Mouse (Mus musculus): ENCODE measurements around the gene Htra2.

The Htra2 gene

DNA sequence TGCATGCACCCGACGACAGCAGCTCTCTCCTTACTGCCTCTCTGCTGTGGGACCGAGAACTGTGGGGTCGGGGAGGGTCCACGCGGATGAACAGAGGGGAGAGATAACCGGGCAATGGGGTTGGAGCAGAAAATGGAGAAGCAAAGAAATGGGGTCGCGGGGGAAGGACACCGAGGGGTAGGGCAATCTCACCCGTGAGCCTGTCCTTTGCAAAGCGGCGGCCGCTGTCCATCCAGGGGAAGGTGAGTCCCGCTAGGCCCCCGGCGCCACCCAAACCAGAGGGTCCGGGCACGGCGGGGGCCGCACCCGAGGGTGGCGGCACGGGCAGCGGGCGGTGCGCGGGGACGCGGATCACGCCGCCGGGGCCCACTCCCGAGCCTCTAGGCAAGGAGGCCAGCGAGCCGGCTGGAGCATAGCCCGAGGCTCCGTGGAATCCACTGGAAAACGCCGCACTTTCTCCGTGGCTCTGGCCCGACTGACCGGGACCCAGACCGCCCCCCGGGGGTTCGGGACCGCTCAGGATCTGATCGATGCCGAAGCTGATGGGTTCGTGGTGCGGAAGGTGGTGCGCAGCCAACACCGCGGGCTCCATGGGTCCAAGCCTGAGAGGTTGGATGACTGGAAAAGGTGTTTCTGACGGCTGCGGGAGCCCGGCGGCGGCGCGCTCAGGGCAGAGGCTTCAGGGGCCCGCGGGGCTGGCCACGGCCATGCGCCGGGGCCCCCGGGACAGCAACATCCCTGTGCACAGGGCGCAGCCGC, 14.6 kb upstream of the Htra2 start:
- DNase-seq (ENCODE audit: low spot score) = no peak

DNA sequence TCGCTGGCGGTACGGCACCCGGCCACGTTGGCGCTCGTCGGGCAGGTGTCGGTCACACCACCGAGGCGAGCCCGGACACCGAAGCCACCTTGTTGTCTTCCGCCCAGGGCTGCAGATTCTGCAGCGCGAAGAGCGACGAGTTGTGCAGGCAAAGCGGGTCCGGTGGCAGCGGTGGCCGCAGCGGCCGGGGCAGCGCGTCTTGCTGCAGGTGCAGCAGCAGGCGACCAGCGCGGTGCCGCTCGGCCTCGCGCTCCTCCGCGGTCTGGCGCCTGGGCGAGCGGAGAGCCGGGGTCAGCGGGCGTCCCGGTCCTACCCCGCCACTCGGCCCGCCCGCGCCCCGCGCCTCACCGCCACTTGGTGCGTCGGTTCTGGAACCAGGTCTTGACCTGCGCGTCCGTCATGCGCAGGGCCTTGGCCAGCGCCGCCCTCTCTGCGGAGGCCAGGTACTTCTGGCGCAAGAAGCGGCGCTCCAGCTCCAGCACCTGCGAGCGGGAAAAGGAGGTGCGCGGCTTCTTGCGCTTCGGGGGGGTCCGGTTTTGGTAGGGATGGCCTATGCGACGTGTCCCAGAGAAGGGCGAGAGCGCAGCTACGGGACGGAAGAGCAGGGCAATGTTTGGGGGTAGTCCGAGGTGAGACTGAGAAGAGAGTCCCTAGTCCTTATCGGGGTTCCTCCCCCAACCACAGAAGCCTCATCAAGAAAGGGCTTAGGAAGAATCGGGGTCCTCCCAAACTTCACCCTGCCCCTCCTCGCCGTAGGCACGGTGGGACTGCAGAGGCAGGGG, 13.8 kb upstream of the Htra2 start:
- no peak for DNase-seq (ENCODE audit: low spot score)

GRCm38 (mm10) chr6:83068221-83068620, 13.1 kb upstream of the Htra2 start:
- DNase-seq (ENCODE audit: low spot score) = no peak

- DNase-seq (ENCODE audit: low spot score) = no peak
Measured at GRCm38 (mm10) chr6:83066441-83066840, 11.4 kb upstream of the Htra2 start.

DNA sequence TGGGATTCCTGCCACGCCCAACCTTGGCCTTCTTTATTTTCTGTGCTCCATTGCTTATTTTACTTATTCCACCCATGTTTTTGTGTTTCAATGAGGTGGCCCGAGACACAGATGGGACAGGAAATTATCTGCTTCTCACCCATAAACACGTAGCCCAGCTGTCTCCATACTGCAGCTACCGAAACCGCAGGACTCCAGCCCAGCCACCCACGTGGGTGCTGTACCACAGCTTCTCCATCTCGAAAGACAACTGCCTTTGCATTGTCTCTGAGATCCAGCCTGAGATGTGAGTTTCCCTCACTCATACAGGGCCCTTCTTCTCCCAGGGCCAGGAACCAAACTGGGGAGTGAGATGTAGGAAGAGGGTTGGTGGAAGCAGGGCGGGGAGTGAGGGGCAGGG, 10.9 kb upstream of the Htra2 start:
- DNase-seq (ENCODE audit: low spot score) = no peak

DNA sequence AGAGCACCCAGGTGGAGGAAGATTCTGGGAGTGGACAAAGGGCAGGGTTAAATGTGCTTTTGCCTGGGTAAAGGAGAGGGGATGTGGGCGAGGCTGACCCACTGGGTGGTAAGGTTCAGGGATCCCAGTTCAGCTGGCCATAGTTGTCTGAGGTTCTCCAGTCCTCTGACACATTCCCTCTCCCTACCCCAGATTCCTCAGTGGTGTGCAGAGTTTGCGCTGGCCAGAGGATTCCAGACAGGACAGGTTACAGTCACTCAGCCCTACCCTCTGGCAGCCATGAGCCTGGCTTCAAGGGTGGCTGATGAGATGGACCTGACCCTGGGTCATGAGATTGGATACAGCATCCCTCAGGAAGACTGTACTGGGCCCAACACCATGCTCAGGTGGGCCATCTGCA, 3.7 kb upstream of the Htra2 start:
- no peak for DNase-seq (ENCODE audit: low spot score)

- no peak for DNase-seq (ENCODE audit: low spot score)
Measured at GRCm38 (mm10) chr6:83057790-83058189, 2.7 kb upstream of the Htra2 start, which contains the start of gene Dqx1. TSS of gene Dqx1 (plus strand) at chr6:83057844.

GRCm38 (mm10) chr6:83054074-83054851, 810 bp downstream of the Htra2 start, which contains the start of gene Aup1:
TSS of gene Aup1 (plus strand) at chr6:83054521.
- peak; percentile 99 for DNase-seq (ENCODE audit: low spot score)

DNA sequence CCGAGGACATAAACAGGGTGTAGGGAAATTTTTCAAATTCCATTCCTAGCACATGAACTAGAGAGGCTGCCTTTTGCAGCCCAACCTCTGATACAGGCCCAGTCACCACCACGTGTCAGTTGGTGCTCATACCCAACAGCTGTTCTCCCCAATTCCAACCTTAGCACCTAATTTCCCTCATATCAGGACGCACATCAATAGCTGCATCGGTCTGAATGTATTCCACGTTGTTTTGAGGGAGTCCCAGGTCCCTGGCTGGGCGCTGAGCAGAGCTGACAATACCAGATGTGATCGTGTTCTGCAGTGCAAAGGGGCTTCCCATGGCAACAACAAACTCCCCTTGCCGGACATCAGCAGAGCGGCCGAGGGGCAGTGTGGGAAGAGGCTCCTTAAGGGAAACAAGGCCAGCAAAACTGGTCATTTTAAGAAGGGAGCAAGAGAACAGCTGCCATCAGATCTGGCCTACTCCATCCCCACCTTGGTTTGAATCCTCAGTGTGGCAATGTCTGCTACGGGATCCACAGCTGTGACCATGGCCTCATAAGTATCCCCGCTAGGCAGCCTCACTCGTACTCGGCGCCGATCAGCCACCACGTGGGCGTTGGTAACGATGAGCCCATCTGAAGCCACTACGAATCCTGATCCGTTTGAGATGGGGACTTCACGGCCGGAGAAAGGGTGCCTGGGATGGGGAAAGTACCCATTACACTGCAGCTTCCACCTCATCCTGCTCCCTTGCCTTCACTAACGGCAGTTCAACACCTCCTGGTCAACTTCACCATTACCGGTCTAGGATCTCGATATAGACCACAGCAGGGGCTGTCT, 1.7 kb downstream of the Htra2 start:
- DNase-seq (ENCODE audit: low spot score) = peak; percentile 55

GRCm38 (mm10) chr6:83049367-83049766, 5.7 kb downstream of the Htra2 start:
- no peak for DNase-seq (ENCODE audit: low spot score)

GRCm38 (mm10) chr6:83044742-83045141, 10.3 kb downstream of the Htra2 start:
- DNase-seq (ENCODE audit: low spot score) = no peak

- no peak for DNase-seq (ENCODE audit: low spot score)
Measured at GRCm38 (mm10) chr6:83043993-83044392, 11.1 kb downstream of the Htra2 start.

DNA sequence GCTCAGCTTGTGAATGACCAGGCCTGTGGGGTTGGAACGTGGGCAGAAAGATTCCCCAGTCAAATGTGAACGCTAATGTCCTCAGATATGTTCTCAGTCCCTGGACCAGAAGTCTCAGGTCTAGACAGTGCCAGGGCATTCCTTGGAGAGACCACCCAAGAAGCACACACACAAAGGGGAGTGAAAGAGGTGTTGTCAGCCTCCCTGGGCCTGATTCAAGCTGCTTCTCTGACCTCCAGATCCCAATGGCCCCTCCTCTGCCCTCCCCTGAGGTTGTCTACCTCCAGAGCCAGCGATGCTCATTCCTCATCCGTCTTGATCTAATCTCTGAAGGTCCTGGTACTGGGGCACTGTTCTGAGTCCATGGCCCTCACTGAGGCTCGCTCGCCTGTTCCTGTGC, 11.5 kb downstream of the Htra2 start:
- no peak for DNase-seq (ENCODE audit: low spot score)

- no peak for DNase-seq (ENCODE audit: low spot score)
Measured at GRCm38 (mm10) chr6:83040601-83041000, 14.5 kb downstream of the Htra2 start.

DNA sequence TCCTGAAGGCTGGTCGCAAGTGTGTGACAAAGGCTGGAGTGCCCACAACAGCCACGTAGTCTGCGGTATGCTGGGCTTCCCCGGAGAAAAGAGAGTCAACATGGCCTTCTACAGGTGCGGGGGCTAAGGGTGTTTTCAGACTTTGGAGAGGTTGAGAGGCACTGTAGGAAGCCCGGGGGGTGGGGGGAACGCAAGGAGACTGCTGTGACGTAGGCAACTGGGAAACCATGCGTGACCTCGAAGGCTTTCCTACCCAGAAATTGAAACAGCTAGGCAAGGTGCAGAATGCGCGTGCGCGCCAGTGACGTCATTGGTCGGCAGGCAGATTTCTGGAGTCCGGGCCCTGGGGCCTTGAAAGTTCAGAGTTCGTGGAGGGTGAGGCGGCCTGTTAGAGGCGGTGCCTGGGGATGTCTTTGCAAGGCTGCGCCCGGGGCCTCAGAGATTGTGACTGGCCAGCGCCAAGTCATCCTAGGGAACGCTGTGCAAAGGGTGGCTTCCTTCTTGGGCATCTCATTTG, 16.5 kb downstream of the Htra2 start:
- peak; percentile 90 for DNase-seq (ENCODE audit: low spot score)

DNA sequence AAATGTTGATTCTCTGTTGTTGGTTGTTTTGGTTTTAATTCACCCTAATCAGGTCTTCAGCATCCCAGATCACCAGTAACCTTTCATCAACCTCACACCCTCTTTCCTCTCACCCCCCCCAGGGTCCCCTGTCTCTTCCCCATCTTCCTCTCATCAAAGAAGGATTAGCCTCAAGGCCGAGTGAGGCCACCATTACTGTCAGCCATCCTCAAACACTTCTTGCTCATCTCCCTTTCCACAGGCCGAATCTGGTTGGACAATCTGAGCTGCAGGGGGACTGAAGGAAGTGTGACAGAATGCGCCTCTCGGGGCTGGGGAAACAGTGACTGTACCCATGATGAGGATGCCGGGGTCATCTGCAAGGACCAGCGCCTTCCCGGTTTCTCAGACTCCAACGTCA, 17.9 kb downstream of the Htra2 start:
- DNase-seq (ENCODE audit: low spot score) = no peak

- peak; percentile 16 for DNase-seq (ENCODE audit: low spot score)
Measured at GRCm38 (mm10) chr6:83034463-83035055, 20.5 kb downstream of the Htra2 start.

- DNase-seq (ENCODE audit: low spot score) = peak; percentile 74
Measured at GRCm38 (mm10) chr6:83033249-83034185, 21.6 kb downstream of the Htra2 start, which contains the start of the genes Dok1 and Loxl3. TSS of gene Dok1 (minus strand) at chr6:83033471. TSS of gene Loxl3 (plus strand) at chr6:83034173.

GRCm38 (mm10) chr6:83032769-83033191, 22.3 kb downstream of the Htra2 start:
- peak; percentile 60 for DNase-seq (ENCODE audit: low spot score)
